Mouse (Mus musculus) liver, embryonic 11.5 days (tissue): ENCODE results near the gene Foxo1. TPM values are rescaled to one million over a fixed set of nuclear protein-coding genes. Genes with fewer than 3 reads are reported as not detected.

Source experiments
- ATAC-seq: fragments of 200-750 bp; cut with Nextera tagmentation; replicated peaks from 2 replicates; pipeline ENCODE4 v1.8.0; 2017; ENCODE audit warnings: moderate number of reproducible peaks, mild to moderate bottlenecking, moderate TSS enrichment, moderate library complexity; ENCODE audit not compliant: low FRiP score
- DNase-seq: peaks from one replicate; pipeline ENCODE4 v3.0.0-alpha.2; 2017; ENCODE audit warnings: low spot score
- H3K27ac ChIP-seq: fragments of 300-500 bp; sonication (generic); 2 replicates; pipeline ENCODE4 v1.5.1; 2014; ENCODE audit warnings: mild to moderate bottlenecking, low read depth, low read length, control low read depth
- H3K27me3 ChIP-seq: fragments of 300-500 bp; sonication (generic); replicated peaks from 2 replicates; pipeline ENCODE4 v1.6.1; 2014; ENCODE audit warnings: low read length, mixed read lengths; ENCODE audit not compliant: control insufficient read depth, insufficient read depth
- H3K36me3 ChIP-seq: fragments of 300-500 bp; sonication (generic); 2 replicates; pipeline ENCODE4 v1.6.1; 2014; ENCODE audit warnings: mild to moderate bottlenecking, low read length, moderate library complexity, mixed read lengths; ENCODE audit not compliant: control insufficient read depth, insufficient read depth
- H3K4me1 ChIP-seq: fragments of 300-500 bp; sonication (generic); replicated peaks from 2 replicates; pipeline ENCODE4 v1.6.1; 2014; ENCODE audit warnings: low read length, mixed read lengths; ENCODE audit not compliant: control insufficient read depth, insufficient read depth
- H3K4me2 ChIP-seq: fragments of 300-500 bp; sonication (generic); 2 replicates; pipeline ENCODE4 v1.6.1; 2014; ENCODE audit warnings: mild to moderate bottlenecking, control low read depth, moderate library complexity
- H3K4me3 ChIP-seq: fragments of 300-500 bp; sonication (generic); 2 replicates; pipeline ENCODE4 v1.5.1; 2014; ENCODE audit warnings: low read depth, low read length, control low read depth
- H3K9ac ChIP-seq: fragments of 300-500 bp; sonication (generic); 2 replicates; pipeline ENCODE4 v1.6.1; 2014; ENCODE audit warnings: low read depth, low read length, control low read depth
- H3K9me3 ChIP-seq: fragments of 300-500 bp; sonication (generic); 2 replicates; pipeline ENCODE4 v1.6.1; 2016; ENCODE audit warnings: low read length, inconsistent platforms, mixed read lengths; ENCODE audit not compliant: control insufficient read depth
- WGBS: fragments of 180-500 bp; shearing (Covaris S2); extraction: QIAGEN DNeasy Blood & Tissue Kit; methylation state at CpG from one replicate; pipeline ENCODE4 v1.1.7; 2014; 5-methylcytosine and 5-hydroxymethylcytosine counted together
- polyA plus RNA-seq: library from polyadenylated mRNA; unstranded; fragments of >200 nt; fragmentation: Nextera tagmentation; extraction: Ambion mirVana; gene quantifications from 2 replicates; pipeline ENCODE4 v1.2.1, GENCODE M21; 2014

Foxo1 gene
- polyA plus RNA-seq, 1 experiment from 2014 or later = 3.6 TPM

GRCm38 (mm10) chr3:52308586-52309321 is 40.6 kb downstream of the Foxo1 start:
- 33% methylated on average over 5 of the region's 5 CpGs for WGBS

GRCm38 (mm10) chr3:52320516-52321270 is 52.6 kb downstream of the Foxo1 start:
- 89% methylated on average over 12 of the region's 12 CpGs for WGBS
- Histone ChIP-seq H3K4me1 (peaks cover 10% of the 10 kb centered on the region), H3K27me3 (no peaks in the 10 kb centered on the region), H3K4me3 (no peak overlapping the region), H3K27ac (no peak overlapping the region), H3K36me3 (no peaks in the 10 kb centered on the region), H3K9ac (no peak overlapping the region), H3K9me3 (no peaks in the 10 kb centered on the region), H3K4me2 (no peak overlapping the region)
- DNase-seq (no peak), ATAC-seq (no peak)

More at GRCm38 (mm10) chr3:52308586-52309321, 40.6 kb downstream of the Foxo1 start:
- H3K36me3 ChIP-seq = no peaks in the 10 kb centered on the region
- no peak overlapping the region for H3K9ac ChIP-seq
- no peaks in the 10 kb centered on the region for H3K27me3 ChIP-seq
- ATAC-seq = peak; percentile 60; the same call in 1 of the 2 replicates
- no peak overlapping the region for H3K4me2 ChIP-seq
- H3K9me3 ChIP-seq = no peaks in the 10 kb centered on the region
- no peak overlapping the region for H3K27ac ChIP-seq
- H3K4me3 ChIP-seq = no peak overlapping the region
- DNase-seq = no peak
- H3K4me1 ChIP-seq = no peaks in the 10 kb centered on the region

- WGBS = 25% methylated on average over 9 of the region's 9 CpGs
- no peaks in the 10 kb centered on the region for H3K27me3 ChIP-seq
Observed at GRCm38 (mm10) chr3:52322401-52323385, 54.6 kb downstream of the Foxo1 start.

GRCm38 (mm10) chr3:52325006-52325405 is 56.9 kb downstream of the Foxo1 start:
- H3K27ac ChIP-seq = no peak overlapping the region
- no peak for DNase-seq
- no peak for ATAC-seq

More at GRCm38 (mm10) chr3:52322401-52323385, 54.6 kb downstream of the Foxo1 start:
- H3K36me3 ChIP-seq = no peaks in the 10 kb centered on the region
- DNase-seq (no peak), ATAC-seq (no peak)
- H3K4me3 ChIP-seq = no peak overlapping the region
- H3K4me1 ChIP-seq = peaks cover 10% of the 10 kb centered on the region
- H3K9me3 ChIP-seq = no peaks in the 10 kb centered on the region
- H3K9ac ChIP-seq = no peak overlapping the region
- H3K4me2 ChIP-seq = no peak overlapping the region
- no peak overlapping the region for H3K27ac ChIP-seq

GRCm38 (mm10) chr3:52326687-52327086 is 58.6 kb downstream of the Foxo1 start:
- DNase-seq (no peak), ATAC-seq (no peak)
- Histone ChIP-seq H3K36me3 (no peaks in the 10 kb centered on the region), H3K4me2 (no peak overlapping the region), H3K9ac (no peak overlapping the region), H3K9me3 (no peaks in the 10 kb centered on the region), H3K27ac (no peak overlapping the region), H3K4me1 (peaks cover 10% of the 10 kb centered on the region), H3K4me3 (no peak overlapping the region), H3K27me3 (no peaks in the 10 kb centered on the region)
- 85% methylated on average over 6 of the region's 6 CpGs for WGBS

More at GRCm38 (mm10) chr3:52325006-52325405, 56.9 kb downstream of the Foxo1 start:
- no peak overlapping the region for H3K4me2 ChIP-seq
- H3K27me3 ChIP-seq = no peaks in the 10 kb centered on the region
- H3K9me3 ChIP-seq = no peaks in the 10 kb centered on the region
- H3K4me1 ChIP-seq = peaks cover 10% of the 10 kb centered on the region
- 85% methylated on average over 5 of the region's 5 CpGs for WGBS
- no peaks in the 10 kb centered on the region for H3K36me3 ChIP-seq
- H3K9ac ChIP-seq = no peak overlapping the region
- no peak overlapping the region for H3K4me3 ChIP-seq

- Histone ChIP-seq H3K27ac (no peak overlapping the region), H3K9ac (no peak overlapping the region), H3K4me1 (peaks cover 10% of the 10 kb centered on the region), H3K36me3 (no peaks in the 10 kb centered on the region), H3K4me2 (no peak overlapping the region), H3K9me3 (no peaks in the 10 kb centered on the region), H3K4me3 (no peak overlapping the region), H3K27me3 (no peaks in the 10 kb centered on the region)
- ATAC-seq = no peak
- WGBS = 81% methylated on average over 13 of the region's 13 CpGs
- no peak for DNase-seq
Observed at GRCm38 (mm10) chr3:52327146-52327545, 59.0 kb downstream of the Foxo1 start.

GRCm38 (mm10) chr3:52331709-52332108 is 63.6 kb downstream of the Foxo1 start:
- no peak overlapping the region for H3K4me3 ChIP-seq
- no peaks in the 10 kb centered on the region for H3K9me3 ChIP-seq
- H3K27me3 ChIP-seq = no peaks in the 10 kb centered on the region
- ATAC-seq (no peak), DNase-seq (no peak)
- H3K9ac ChIP-seq = no peak overlapping the region
- WGBS = 59% methylated on average over 1 of the region's 1 CpGs
- H3K4me2 ChIP-seq = no peak overlapping the region
- H3K4me1 ChIP-seq = no peaks in the 10 kb centered on the region
- no peak overlapping the region for H3K27ac ChIP-seq
- no peaks in the 10 kb centered on the region for H3K36me3 ChIP-seq

GRCm38 (mm10) chr3:52338761-52339160 is 70.6 kb downstream of the Foxo1 start:
- Histone ChIP-seq H3K4me2 (no peak overlapping the region), H3K27me3 (no peaks in the 10 kb centered on the region), H3K4me3 (no peak overlapping the region), H3K9ac (no peak overlapping the region), H3K9me3 (no peaks in the 10 kb centered on the region), H3K4me1 (peaks cover 13% of the 10 kb centered on the region), H3K27ac (no peak overlapping the region), H3K36me3 (no peaks in the 10 kb centered on the region)
- 39% methylated on average over 4 of the region's 4 CpGs for WGBS
- ATAC-seq = no peak
- DNase-seq = no peak
